Mouse (Mus musculus) left cerebral cortex, postnatal 14 days (tissue): ENCODE measurements at regions not wholly inside any gene's neighbourhood (a gene's known extent, or its start where the extent isn't known, plus 50 kb on each side); places are given as distances from the start of the nearest gene placed in this dataset.
"Not testable (repeated sequence)": the region's sequence is repeated elsewhere in the genome, so short reads cannot be mapped to it uniquely, and the experiment has no call there.

ENCODE experiments used
- DNase-seq, 2 experiments: peaks; one replicate each; pipeline ENCODE4 v3.0.0; 2021 to 2022; ENCODE audit warnings: low spot score in 2 of 2, mixed read lengths in 1 of 2
- intact Hi-C: fragments of 180-260 bp; cut with DNase I; formaldehyde crosslinking; loops from one replicate; pipeline ENCODE4 v1.15.1; 2025

DNA sequence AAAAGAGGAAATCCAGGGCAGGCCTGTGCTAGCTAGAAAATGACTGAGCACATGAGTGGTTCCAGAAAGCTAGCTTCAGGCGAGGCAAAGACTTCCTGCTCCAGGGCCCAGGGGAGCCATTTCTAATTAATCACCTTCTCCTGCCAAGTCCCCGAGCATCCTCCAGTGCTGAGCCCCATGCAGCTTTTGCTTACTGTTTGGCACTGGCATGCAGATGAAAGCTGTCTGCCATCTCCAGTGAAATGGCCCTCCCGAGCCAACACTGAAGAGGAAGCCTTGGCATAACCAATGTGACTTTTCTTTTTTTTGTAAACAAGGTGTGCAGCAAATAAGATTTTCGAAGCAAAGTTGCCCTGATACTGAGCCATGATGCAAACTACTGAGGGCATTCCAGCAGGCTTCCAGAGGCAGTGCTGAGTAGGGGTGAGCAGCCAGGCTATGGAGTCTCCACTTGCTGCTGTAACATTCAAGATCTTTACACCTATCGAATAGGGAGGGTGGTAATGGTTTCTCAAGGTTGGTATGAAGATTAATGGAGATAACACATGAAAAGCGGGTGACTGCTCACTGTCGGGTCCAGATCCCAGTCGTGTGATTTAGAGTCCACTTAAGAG, 125.4 kb upstream of the Immp2l start:
- intact Hi-C loops = no loop called here
- DNase-seq = no peak

DNA sequence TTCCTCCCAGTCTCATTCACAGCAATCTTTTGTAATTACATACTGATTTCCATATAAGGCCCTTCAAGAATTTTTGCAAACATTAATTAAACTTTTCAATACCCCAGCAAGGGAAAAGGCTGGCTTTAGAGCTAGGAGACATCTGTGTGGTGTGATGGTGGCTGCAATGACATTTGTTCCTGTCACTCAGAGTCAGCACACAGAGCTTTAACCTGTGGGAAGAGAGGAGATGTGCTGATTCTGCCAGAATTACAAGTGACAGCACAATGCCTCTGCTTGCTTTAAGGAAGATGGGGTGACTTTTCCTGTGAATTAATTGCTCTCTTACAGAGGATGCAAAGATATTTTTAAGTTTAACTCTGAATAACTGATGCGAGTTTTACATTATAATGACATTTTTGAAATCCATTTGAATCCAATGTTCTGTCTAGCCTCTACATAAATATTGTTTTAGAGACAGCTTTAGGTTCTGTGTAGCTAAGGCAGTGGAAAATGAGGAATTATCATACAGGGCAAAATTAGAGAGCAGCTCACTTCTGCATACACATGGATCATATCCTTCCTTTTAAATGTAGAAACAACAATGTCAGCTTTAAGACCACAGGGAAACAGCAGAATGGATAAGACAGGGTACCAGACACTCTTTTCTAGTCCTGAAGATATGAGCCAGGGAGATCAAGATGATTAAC, 118.1 kb upstream of the Immp2l start:
- intact Hi-C loops = no loop called here
- no peak for DNase-seq

DNA sequence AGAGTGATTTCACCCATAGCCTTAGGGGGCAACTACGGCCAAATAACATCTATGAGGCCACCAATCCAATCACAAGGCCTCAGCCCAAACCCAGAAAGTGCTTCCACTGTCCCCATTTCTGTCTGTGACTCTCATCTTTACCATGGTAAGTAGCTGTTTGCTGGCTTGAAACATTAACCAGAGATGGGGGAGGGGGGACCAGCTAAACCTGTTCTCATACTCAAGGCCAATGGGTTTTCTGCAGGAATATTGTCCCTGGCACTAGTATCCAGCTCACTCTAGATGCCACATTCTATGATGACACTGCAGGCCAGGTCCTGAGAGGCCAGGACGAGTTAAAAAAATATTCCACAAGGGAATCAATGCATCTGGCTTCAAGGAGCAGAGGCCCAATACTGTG, 117.1 kb upstream of the Immp2l start:
- intact Hi-C loops = no loop called here
- DNase-seq = no peak

DNA sequence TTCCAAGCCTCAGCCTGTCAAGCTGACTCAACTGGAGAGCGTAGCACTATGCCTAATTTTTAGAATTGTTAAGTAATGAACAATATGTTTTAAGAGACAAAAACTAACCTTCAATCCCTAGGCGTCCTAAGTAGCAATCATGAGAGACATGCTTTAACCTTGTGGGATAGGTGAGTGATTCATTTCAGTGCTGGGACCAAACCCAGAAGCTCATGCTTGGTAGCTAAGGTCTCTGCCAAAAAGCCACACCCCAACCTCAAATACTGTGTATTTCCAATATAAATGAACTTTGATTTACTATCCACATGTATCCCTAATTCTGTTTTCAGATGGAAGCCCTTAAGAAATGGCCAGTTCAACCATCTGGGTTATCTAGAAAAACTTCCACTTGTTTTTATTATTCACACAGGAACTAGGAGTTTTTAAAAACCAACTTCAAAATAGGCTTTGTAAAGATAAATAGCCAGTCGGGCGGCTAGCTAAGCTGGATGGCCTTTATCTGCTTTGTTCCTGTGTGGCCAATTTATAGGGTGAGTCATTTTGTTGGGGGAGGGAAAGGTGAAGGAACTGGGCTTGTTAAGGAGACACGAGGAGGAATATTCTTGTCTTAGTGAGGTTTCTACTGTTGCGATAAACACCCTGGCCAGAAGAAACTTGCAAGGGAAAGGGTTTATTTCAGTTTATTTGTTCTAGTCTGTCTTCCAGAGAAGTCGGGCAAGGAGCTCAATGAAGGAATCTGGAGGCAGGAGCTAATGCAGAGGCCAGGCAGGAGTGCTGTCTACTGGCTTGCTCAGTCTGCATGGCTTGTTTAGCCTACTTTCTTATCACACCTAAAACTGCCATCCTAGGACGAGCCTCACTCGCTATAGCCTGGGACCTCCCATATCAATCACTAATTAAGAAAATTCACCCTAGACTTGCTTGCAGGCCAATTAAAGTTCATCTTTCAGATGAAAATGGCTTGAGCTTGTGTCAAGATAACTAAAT, 114.8 kb upstream of the Immp2l start:
- no peak for DNase-seq
- intact Hi-C loops = no loop called here

DNA sequence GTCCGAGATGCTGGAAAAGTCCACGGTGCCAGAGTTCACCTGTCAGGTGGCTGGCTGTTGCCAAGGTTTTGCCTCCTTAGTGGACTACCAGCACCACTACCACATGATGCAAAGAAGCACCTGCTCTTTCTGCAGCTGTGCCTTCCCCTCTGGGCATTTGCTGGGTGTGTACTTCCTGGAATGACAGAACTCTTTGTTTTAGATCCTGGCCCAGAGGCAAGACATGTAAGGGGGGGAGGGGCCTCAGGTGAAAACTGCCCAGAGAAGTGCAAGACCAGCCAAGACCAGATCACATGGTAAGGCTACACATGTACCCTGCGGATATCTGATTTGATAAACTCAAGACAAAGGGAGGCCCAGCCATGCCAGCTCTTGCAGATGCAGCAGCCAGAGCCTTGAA, 106.4 kb upstream of the Immp2l start:
- no peak for DNase-seq
- intact Hi-C loops = no loop called here

DNA sequence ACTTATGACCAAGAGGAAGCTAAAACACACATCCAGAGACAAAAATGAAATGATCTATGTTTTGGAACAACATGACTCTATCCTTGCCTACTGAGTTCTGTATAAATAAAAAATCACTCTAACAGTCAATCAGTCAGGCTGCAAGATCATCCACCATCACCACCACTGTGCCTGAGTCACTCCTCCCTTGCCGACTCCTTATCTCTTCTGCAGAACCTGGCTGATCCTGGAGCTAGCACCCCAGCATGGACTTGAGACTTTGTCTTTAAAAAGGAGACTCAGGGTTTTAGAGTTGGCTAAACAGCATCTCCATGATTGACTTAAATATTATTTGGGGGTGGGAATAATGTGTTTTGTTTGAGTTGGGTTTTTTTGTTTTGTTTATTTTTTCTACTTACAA, 101.9 kb upstream of the Immp2l start:
- intact Hi-C loops = no loop called here
- DNase-seq = no peak

DNA sequence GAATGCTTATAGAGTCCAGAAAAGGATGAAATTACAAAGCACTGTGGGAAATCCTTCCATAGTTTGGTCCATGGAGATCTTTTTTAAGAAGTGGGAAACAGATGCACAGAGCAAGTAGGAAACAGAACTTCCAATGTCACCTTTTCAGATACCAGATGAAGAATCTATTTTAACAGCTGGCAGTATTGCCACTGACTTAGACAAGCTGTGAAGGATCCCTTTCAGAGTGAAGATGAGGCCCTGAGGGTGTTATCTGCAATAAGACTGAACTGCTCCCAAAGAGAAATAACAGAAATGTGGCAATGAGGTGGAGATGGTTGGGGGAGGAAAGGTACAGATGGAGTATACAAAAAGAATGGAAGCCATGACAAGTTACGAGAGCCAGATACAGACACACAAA, 97.2 kb upstream of the Immp2l start:
- peak in 1 of 2 experiments; percentile 26 for DNase-seq
- intact Hi-C loops = loop anchor here (2.0 kb wide), 1 partner anchor 94 kb away; no protein-coding TSS in a partner anchor

DNA sequence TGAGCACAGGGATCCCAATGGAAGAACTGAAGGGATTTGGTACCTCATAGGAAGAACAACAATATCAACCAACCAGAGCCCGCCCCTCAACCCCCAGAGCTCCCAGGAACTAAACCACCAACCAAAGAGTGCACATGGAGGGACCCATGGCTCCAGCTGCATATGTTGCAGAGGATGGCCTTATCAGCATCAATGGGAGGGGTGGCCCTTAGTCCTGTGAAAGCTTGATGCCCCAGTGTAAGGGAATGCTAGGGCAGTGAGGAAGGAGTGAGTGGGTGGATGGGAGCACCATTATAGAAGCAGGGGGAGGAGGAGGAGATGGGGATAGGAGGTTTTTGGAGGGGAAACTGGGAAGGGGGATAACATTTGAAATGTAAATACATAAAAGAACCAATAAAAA, 94.5 kb upstream of the Immp2l start:
- intact Hi-C loops = not testable (repeated sequence)

DNA sequence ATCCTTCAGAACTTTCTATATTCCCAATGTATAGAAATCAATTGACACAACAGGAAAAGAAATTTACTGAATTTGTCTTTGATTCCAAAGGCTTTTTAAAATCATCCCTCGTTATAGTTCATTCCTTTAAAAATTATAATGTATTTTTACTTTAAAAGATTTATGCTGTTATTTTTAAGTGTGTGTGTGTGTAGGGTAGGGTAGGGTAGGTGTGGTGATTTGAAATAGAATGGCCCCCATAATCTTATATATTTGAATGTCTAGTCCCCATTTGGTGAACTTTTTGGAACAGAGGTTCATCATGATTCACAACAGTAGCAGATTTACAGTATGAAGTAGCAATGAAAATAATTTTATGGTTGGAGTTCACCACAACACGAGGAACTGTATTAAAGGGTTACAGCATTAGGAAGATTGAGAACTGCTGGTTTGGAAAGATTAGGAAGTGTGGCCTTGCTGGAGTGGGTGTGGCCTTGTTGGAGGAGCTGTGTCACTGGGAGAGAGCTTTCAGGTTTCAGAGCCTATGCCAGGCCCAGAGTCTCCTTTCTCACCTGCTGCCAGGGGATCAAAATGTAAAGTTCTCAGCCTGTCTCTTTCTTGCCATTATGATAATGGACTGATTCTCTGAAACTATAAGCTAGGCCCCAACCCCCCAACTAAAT, 88.7 kb upstream of the Immp2l start:
- DNase-seq = no peak

More for the DNA sequence above, 94.5 kb upstream of the Immp2l start:
- not testable (repeated sequence) for DNase-seq

DNA sequence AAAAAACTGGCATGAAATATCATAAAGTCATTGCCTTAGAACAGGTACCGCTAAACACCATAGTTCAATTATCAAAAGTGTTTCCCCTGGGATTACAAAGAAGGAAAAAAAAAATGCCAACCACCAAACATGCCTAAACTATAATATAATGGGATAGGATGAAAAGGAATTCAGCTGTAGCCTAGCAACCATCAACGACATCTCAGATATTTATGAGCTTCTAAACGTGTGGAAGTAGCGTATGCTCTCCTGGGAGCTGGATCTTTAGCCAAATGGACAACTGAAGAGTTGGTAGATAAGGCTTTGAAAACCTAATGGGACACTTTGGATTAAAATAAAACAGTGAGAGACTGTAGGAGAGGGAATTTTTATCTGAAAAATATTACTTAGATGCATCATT, 86.9 kb upstream of the Immp2l start:
- intact Hi-C loops = no loop called here

More for the DNA sequence above, 88.7 kb upstream of the Immp2l start:
- intact Hi-C loops = no loop called here

DNA sequence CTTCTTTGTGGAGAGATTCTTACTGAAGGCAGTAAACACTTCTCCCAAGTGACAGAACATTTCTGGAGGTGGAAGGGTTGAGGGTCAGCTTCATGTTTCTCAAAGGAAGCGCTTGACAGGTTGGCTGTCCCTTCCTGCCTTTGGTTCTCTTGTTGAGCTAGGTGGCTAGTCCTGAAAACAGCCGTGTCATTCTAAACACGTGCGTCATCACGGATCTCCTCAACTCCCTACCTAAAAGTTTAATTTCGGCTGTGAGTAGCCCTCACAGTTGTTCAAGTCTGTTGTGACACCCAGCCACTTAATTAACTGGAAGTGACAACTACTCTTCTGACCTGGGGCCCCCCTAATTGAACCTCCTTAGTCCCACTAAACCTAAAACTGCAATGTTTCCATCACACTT, 77.0 kb upstream of the Immp2l start:
- DNase-seq = no peak
- intact Hi-C loops = no loop called here

More for the DNA sequence above, 86.9 kb upstream of the Immp2l start:
- DNase-seq = no peak

DNA sequence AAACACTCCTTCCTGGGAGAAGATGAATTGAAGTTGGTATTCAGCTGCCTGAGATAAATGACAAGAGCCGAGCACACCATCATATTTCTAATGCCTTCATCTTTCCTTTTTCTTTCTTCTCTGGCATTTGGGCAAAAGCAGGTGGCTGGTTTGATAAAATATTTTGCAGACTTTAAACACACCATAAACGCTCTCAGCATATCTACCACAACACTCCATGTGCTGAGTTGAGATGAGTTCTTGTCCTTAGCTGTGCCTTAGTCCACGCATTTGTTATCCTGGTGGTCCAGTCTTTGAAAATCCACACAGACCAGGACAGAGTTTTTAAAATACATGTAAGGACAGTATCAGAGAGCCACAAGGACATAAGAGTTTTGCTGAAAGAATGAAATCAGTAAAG, 74.3 kb upstream of the Immp2l start:
- DNase-seq = no peak
- intact Hi-C loops = no loop called here

DNA sequence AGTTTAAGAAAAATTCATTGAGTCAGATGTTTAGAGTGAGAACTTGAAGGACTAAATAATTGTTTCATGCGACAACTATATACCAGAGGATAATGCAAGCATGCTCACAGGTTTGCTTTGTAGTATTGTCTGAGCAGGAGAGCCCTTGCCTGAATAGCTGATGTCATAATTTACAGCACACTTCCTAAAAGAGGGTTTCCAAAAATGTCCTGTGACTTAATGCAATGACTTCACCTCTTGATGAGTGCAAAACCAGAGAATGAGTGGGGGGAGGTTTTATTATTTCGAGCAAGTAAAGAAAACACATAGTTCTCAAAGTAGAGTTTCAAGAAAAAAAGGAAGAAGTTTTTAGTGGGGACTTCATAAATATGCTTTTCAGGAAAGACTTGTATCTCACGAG, 65.4 kb upstream of the Immp2l start:
- intact Hi-C loops = no loop called here
- DNase-seq = no peak

DNA sequence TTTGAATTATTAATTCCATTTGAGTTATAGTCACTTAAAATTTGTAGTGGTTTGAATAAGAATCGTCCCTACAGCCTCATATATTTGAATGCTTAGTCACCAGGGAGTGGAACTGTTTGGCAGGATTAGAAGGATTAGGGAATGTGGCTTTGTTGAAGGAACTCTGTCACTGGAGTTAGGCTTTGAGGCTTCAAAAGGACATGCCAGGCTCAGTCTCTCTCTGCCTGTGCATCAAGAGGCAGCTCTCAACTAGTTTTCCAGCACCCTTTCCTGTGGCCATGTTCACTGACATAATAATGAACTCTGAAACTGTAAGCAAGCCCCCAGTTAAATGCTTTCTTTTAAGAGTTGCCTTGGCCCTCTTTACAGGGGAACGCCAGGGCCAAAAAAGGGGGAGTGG, 58.9 kb upstream of the Immp2l start:
- no peak for DNase-seq
- intact Hi-C loops = no loop called here

DNA sequence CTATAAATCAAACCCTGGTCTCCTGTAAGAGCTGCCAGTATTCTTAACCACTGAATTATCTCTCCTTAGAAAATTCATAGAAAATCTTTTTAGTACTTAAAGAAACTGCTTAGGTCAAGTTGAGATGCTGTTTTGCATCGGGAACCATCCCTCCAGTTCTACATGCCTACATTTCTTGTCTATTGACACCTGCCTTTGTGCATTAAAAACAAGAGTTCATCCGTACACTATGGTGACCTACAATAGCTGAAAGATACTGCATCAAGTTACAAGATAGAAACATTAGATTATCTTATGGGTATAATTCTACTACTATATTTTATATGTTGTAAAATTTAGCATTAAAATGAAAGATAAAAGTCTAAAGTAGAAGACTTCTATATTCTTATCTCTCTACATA, 57.6 kb upstream of the Immp2l start:
- DNase-seq = no peak

DNA sequence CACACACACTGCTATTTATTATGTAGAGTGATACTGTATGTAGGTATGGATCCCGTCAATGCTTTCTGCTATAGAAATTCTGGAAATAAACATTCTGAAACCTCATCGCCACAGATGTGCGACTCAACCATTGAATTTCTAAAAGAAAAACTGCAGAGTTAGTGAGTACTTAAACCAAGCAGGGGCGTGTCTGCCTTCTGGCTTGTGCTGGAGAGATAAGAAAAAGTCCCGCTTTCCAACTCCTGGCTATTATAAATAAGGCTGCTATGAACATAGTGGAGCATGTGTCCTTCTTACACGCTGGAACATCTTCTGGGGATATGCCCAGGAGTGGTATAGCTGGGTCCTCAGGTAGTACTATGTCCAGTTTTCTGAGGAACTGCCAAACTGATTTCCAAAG, 57.2 kb upstream of the Immp2l start:
- DNase-seq, intact Hi-C loops: not testable (repeated sequence)

More for the DNA sequence above, 57.6 kb upstream of the Immp2l start:
- intact Hi-C loops = no loop called here

DNA sequence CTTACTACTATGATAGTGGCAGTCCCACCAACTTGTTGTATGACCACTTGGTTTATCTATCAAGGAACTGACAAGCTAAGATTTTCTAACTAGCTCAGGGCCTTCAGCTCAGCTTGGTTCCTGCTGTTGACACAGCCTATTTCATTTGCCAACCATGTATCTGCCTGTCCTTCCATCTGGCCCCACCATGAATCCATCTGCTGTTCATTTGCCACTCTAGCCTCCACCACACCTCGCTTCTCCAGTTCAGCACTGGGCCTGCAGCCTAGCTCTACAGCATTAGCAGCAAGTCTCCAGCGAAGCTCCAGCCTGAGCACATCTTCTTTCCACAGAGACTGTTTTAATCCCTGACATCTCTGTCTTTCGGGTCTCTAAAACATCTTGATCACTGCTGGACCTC, 51.0 kb upstream of the Immp2l start:
- intact Hi-C loops = no loop called here
- DNase-seq = no peak
